Mouse (Mus musculus) spleen, adult 2 months (tissue): ENCODE results near the gene Gla.

ENCODE experiments used
- CTCF ChIP-seq: fragments of 200-500 bp; IDR thresholded peaks from 2 replicates; pipeline ENCODE4 v1.5.1; 2011; ENCODE audit warnings: mild to moderate bottlenecking, inconsistent platforms; ENCODE audit not compliant: insufficient read depth, insufficient read length, insufficient replicate concordance; ENCODE audit errors: extremely low read depth
- POLR2A ChIP-seq: fragments of 200-500 bp; IDR thresholded peaks from 2 replicates; pipeline ENCODE4 v1.6.1; 2011; ENCODE audit warnings: low read depth, low read length, inconsistent platforms

DNA sequence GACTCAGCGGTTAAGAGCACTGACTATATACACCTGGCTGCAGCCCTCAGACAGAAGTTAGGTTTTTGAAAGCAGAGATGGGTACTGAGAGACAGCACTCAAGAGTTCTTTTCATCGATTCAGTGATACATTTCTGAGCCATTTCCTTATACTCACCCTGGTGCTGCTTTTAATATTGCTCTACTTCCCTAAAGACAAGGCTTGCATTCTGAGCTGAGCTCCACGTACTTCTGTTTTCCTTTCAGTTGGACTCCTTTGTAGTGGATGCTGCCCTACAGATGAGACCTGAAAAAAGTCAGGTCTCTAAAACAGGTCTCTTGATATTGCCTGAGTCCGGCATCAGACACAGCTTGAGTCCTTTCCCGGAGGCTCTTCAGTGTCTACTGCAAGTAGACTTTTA is 31.8 kb upstream of the Gla start:
- TF ChIP-seq CTCF (no peak), POLR2A (no peak)
